Mouse (Mus musculus) heart, postnatal 10 days (tissue): Measurements from ENCODE around the gene Gm5678. TPM values are rescaled to one million over a fixed set of nuclear protein-coding genes. Genes with fewer than 3 reads are reported as not detected.
A peak's percentile ranks its signal among the peaks of the same experiment; 100 is the strongest.

Source experiments
- DNase-seq, 2 experiments: peaks; one replicate each; pipeline ENCODE4 v3.0.0; 2021
- intact Hi-C: fragments of 180-260 bp; cut with DNase I; formaldehyde crosslinking; loops from one replicate; pipeline ENCODE4 v1.15.1; 2025
- total RNA-seq, 2 experiments: library from RNA; stranded (reverse); gene quantifications; 2 replicates each; pipeline ENCODE4 v1.2.3; 2021

Gm5678 gene
- total RNA-seq = 1 to 10 TPM; 1.4 to 1.8 TPM

DNA sequence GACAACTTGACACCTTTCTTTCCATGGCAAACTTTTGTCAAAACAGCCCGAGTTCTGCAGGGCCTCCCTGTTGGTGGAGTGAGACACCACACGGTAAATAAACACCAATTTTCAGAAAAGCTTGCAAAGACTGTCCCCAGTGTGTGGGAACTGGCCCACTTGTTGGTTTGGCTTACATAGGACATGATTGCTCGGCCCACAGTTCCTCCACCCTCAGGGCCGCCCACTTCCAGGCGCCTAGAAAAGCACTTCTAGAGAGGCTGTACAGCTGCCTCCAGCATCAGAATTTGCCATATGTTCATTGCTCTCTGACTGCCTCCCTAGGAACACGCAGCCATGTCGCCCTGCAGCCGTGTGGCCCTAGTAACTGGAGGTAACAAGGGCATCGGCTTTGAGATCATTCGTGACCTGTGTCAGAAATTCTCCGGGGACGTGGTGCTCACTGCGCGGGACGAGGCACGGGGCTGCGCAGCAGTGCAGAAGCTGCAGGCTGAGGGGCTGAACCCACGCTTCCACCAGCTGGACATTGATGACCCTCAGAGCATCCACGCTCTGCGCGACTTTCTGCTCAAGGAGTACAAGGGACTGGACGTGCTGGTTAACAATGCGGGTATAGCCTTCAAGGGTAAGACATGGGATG, at the start of gene Gm5678:
TSS of gene Gm5678 (plus strand) at position 337 of the 640 bp plus-strand sequence.
- intact Hi-C loops = no loop called here

DNA sequence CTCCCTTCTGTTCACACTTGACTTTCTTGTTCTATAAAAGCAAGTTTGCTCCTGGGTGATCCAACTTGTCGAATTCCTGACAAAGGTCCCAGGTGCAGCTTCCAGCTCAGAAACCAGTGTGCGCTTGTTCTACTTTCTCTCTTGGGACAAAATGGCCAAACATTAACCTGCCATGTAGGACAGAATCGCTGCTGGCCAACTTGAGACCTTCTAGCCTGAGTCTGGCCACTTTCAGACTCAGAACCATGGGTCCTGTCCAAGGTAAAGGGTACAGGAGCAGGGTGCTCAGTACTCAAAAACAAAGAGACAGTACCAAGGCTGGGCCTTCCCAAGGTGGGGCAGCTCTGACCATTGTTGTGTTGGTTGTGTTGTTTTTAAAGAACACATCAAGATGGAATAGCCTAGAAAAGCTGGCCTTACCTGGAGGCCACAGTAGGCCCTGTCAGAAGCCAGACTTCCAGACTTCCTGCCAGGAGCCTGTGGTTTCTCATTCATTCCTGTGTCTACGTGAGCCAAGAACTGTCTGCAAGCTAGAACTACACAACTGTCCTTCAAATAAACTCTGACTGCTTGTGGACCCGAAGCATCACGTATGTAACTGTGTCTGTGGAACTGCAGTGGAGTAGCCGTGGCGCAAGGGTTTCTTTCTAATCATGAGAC, 49.4 kb upstream of the Gm5678 start:
- intact Hi-C loops = no loop called here
- no peak for DNase-seq

More for the DNA sequence above, at the start of gene Gm5678:
- DNase-seq = no peak

DNA sequence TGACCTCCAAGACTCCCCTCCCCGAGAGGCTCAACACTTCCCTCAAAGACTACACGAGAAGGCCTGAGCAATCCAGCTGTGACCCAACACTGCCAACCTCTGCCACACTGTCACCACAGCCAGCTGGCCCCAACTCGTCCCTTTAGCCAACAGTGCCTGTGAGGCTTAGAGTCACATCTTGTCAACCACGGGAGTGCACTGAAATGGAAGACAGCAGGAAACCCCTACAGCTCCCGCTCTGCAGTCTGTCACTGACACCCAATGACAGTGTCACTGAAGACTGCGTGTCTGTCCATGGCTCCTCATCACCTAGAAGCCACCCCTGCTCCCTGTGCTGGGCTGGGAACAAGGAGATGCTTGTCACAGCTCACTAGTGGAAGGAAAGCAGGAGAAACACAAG, 46.8 kb upstream of the Gm5678 start:
- no peak for DNase-seq
- intact Hi-C loops = no loop called here

DNA sequence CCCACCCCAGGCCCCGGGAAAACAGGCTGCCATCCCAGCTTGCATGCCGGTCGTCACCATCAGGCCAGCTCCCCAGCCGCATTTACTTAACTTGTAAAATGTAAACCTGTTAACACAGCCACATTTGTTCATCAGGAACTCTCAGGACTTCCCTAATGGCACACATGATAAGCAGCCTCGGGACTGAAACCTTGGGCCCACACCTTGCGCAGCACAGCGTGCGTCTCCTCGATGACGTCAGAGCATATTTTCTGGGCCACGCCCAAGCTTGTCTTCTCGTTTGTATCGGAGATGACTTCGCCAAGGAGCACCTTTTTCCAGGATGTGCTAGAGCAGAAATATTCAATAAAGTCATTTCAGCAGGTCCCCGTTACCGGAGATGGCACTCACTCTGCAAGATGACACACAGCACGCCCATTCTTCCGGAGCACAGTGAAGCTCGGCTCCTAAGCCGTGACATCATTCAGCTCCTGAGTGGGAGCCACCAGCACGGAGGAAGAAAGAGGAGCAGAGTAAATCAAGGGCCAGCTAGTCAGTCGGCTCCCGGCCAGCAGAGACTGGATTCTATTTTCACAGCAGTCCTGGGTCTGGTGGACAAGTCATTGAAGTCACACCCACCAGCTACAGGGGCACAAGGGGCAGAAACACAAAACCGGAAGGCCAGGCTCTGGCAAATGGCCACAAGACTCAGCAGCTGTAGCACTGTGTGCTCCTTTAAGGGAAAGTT, 42.8 kb upstream of the Gm5678 start:
- intact Hi-C loops = no loop called here
- DNase-seq = no peak

DNA sequence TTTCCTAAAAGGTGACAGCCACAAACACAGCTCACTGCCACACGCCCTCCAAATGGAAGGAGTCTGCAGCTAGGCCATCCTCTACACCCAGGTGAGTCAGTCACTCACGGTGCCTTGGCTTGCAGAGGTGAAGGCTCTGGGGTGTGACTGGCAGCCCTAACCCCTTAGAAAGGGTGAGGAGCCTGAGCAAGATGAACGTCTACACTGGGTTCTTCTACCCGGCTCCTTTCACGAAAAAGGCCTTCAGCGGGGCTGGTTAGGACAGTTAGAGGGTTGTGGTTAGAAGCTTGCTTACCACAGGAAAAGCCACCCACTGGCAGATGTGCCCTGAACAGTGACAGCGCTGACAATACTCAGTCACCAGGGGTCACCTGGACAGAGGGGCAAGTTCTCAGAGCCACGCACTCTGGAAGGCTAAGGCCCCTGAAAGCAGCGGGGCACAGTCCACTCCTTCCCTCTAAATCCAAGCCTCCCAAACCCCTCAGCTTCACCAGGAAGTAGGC, 42.1 kb upstream of the Gm5678 start:
- no peak for DNase-seq
- intact Hi-C loops = no loop called here

DNA sequence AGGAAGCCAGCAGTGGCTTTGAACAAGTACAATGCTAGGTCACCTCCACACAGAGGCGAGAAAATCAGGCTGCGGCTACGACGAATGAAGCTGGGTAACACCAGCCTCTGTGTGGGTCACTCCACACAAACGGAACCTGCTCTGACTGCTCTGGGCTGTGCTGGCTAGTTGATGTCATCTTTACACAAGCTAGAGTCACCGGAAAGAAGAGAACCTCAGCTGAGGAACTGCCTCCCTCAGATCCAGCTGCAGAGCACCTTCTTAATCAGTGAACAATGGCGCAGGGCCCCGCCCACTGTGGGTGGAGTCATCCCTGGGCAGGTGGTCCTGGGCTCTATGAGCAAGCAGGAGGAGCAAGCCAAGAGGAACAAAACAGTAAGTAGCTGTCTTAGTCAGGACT, 41.5 kb upstream of the Gm5678 start:
- DNase-seq = no peak
- intact Hi-C loops = no loop called here

DNA sequence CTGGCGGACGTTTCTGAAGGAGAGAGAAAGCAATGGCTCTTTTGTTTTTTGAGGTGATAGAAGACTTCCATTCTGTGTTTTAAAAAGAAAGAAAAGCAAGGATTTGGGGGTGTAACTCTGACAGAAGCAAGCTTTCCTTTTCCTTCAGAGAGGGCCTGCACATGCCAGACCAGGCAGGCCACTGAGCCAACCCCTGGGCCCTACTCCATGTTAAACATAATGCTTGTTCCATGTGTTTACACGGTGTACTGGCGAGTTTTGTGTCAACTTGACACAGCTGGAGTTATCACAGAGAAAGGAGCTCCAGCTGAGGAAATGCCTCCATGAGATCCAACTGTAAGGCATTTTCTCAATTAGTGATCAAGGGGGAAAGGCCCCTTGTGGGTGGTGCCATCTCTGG, 39.6 kb upstream of the Gm5678 start:
- DNase-seq = no peak
- intact Hi-C loops = no loop called here

DNA sequence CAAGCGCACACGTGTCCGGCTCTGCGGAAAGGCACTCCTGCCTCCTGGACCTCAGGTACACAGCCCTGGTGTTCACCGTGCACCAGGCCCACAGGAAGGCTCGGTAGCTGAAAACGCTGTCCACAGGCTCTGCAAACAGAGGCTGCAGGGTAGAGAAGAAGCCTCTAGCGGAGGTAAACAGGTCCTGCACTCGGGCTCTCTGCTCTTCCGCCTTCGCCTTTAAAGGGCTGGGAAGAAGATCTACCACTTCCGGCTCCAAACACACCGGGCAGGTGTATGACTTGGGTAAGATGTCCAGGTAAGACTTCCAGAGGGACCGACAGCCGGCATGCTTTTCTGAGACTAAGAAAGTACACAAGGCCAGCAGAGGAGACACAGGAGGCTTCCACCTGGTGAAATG, 37.0 kb upstream of the Gm5678 start:
- intact Hi-C loops = no loop called here
- no peak for DNase-seq

DNA sequence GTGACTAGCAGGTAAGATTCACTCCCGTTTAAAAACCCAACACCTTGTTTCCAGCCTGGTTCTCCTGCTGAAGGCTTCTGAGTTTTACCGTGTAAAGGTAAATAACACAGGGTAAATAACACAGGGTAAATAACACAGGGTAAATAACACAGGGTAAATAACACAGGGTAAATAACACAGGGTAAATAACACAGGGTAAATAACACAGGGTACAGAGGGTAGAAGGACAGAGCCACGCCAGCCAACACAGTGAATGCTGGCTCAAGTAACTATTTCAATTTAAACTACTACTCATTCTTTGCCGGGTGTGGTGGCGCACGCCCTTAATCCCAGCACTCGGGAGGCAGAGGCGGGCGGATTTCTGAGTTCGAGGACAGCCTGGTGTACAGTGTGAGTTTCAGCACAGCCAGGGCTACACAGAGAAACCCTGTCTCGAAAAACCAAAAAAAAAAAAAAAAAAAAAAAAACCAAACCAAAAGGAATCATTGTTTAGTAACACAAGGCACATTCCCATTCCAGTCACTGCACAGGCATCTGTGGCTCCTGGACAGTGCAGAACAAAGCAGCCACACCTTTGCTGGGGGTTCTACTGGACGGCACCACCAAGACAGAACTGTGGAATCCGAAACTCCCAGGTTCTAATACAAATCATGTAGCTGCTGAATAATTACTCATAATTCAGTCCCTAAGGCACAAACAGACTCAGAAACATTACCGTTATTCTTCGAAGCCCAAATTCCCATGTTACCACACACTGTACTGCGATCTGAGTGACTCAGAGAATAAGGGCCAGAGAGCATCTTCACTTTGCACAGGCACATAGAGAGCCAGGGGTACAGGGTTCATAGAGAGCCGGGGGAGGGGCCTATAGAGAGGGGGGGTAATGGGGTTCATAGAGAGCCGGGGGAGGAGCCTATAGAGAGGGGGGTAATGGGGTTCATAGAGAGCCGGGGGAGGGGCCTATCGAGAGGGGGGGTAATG, 36.2 kb upstream of the Gm5678 start:
- intact Hi-C loops = no loop called here
- DNase-seq = no peak

DNA sequence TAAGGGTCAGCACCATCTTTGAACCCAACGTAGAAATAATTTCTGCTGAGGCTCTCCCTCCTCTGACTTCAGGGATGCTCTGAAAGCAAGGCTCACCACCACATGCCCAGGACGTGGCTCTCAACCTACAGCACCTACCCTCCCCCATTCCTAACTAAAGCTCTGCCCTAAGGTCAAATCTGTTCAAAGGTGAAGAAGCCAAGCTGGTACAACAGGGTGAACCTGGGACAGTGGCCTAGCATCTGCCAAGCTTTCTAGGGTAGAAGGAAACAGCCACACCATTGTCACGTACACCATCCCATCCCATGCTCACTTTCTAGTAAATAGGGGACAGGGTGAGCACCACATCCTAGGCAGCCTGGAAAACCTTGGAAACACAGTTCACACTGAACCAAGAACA, 35.2 kb upstream of the Gm5678 start:
- intact Hi-C loops = no loop called here
- no peak for DNase-seq

DNA sequence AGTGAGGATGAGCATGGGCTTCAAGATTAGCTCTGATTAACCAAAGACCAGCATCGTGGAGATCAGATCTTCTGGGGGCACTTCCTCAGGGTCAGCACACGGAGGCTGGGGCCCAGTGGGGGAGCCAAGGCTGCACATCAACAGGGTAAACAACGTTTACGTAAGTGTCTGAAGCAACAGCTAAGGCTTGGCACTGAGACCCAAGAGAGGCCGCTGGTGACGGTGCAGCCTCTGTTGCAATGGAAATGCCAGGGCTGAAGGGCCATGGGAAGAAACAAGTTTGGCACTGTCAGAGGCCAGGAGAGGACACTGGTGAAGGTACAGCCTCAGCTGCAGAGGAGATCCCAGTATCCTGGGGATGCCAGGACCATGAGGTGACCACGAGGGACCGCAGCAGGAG, 34.5 kb upstream of the Gm5678 start:
- intact Hi-C loops = no loop called here
- DNase-seq = no peak

DNA sequence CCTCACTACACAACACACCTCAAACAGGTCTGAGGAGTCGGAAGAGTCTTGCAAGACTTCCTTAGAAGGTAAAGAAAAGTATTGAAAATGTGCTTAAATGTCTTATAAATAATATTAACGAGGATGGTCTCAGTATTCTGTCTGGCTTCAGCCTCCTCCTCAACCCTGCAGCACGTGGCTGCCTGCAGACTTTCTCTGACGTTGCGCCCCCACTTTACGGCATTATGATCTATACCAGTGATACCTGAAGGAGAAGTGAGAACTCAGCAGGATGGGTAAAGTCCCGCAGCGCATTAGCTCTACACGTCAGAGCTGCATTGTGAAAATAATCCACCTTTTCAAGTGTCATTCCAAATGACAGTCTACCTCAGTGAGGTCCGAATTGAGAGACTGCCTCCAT, 33.4 kb upstream of the Gm5678 start:
- intact Hi-C loops = no loop called here

DNA sequence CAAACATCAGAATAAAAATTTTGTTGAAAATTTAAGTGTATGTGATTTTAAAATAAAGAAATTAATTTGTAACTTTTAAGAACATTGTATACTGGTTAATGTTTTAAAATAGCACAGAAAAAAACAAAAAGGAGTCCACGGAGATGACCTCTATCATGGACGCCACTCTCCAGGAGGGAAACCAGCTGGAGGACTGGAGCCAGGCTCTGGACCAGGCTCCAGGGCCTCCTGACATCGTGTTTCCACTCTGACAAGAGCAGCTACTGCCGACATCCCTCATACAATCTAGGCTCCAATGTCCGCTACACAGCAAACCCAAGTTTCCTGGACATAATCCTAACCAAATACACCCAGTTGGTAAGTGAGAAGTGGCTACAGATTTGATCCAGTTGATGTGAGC, 32.1 kb upstream of the Gm5678 start:
- DNase-seq = no peak
- intact Hi-C loops = no loop called here

More for the DNA sequence above, 33.4 kb upstream of the Gm5678 start:
- no peak for DNase-seq

DNA sequence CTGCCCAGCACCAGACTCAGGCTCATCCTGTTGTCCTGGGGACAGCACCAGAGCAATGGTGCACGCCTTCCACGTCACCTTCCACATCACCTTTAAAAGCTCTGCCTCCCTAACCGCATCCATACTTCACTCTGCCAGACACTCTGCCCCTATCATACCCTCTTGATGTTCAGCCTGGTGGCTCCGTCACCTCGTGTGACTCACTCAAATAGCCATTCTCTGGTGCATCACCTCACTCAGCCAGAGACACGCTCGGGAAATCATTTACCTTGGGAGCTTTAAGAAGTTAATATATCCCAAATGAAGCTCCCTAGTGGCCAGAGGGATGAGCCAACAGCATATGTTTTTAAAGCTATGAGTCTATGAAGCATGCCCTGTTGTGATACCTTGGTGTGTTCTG, 31.1 kb upstream of the Gm5678 start:
- intact Hi-C loops = no loop called here
- DNase-seq = no peak

DNA sequence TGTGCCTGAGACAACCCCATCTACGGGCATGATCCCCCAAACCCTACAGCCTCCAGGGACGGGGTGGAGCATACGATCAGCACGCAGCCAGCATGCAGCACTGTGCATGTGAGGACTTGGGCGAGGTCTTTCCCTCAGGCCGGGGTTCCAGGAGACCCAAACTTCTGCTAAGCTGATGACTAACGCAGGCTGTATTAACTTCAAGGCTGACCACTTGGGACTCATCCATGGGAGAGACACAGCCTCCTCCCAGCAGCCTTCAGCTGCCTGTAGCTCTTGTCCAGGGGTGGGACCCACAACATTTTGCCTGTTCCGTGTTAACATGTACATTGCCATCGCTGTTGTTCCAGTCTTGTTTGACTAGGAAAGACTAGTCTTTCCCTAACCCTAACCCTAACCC, 30.3 kb upstream of the Gm5678 start:
- no peak for DNase-seq

DNA sequence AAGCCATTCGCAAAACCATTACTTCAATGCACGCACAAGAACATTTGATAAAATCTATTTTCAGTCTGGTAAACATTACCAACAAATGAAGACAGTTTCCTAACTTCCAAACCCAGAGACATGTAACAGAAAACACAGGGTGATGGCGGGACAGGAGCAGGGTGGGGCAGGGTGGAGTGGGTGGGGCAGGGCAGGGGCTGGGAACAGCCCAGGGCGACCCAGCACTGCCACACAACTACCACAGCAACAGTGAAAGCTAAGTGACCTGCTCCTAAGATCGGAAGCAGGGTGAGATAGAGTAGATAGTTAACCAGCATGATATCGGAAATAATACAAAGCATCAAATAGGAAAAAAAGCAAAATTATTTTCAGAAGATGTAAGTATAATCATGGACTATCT, 28.4 kb upstream of the Gm5678 start:
- DNase-seq = no peak
- intact Hi-C loops = no loop called here

More for the DNA sequence above, 30.3 kb upstream of the Gm5678 start:
- intact Hi-C loops = no loop called here

DNA sequence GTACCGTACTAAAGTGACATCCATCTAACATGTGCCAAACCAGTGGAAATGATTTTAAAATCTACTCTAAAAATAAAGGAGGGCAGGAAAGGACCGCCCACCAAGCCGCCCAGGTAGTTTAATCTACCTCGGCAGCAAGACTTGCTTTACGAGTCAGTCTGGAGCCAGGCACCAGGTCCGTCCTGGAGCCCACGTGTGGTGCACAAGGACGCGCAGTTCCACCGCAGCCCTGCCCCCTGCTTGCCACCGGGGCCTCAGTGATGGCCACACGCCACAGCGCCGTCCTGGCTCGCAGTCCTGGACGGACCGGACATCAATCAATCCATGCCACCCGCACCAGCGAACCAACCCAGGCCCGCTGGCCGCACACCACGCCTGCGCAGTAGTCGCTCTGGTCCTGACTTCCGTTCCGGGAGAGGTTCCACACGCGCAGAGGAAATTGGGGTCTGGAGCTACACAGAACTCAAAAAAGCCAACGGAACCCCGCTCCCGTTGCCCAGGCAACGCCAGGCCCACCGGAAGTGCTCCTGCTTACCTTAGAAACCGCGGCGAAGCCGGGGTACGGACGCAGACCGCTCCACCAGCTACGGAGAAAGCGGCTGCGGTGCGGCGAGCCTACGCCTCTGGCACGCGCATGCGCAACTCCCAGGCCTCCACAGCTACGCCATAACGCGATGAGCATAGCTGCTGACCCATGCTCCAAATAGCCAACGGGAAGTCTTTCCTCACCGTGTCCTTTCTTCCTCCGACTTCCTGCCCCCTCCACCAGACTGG, 24.3 kb upstream of the Gm5678 start, which contains the start of gene Setd4:
TSS of gene Setd4 (minus strand) at position 625 of the 774 bp plus-strand sequence.
- intact Hi-C loops = no loop called here
- peak; percentile 94 to 95 for DNase-seq

DNA sequence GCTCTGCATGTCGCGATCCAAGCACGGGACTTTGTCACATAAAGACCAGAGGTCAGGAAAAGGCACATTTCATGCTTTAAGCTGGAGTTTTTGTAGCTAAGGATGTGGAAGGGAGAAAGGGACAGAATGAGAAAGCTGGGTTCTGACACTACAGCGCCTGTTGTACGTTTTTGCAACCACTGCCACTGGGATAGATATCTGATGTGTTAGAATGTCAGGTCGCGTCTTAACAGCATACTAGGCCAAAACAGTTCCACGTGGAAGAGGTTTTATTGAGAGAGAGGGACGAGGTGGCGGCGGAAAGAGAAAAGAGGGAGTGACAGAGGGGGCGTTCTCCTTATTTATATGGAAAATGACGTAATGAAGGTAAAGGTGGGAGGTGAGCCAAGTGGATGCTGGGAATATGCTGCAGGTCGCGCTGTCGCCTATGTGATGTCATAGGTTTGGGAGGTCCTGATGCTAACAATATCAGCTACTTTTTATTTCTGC, 23.4 kb upstream of the Gm5678 start:
- no peak for DNase-seq
- intact Hi-C loops = no loop called here

DNA sequence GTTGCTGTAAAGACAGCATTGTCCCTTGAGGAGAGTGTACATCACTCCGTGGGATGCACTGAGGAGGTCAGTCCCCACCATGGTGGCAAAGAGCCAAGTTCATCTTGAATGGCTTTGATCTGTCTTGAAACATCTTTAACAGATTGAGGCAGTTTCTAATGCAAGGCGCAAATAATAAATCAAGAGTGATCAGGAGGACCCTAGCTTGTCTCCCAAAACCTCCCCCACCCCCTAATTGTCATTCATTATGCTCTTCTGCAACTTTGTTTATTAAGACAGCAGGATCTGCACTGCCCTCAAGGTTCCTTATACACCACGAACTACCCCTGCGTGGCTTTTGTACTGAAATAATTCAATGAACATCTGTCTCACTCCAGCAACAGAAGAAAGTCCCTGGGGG, 22.3 kb upstream of the Gm5678 start, which contains the start of gene Cbr1:
TSS of gene Cbr1 (plus strand) at position 301 of the 400 bp plus-strand sequence.
- intact Hi-C loops = no loop called here
- no peak for DNase-seq

DNA sequence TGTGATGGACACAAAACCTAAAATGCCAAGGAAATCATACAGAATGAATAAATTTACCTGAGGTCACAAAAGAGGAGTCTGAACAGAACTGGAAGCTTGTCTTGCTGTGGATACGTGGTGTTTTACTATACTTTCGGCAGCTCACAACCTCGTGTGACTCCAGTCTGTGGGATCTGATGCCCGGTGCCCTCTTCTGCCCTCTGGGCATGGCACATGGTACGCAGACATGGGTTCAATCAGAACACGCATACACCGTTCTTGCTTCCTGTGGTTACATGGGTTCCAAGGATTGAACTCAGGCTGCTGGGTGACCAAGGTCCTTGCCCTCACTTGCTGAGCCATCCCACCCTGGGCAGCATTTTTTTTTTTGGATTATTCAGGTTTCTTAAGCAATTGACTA, 21.8 kb upstream of the Gm5678 start:
- intact Hi-C loops = no loop called here
- no peak for DNase-seq
